Comparison of ENCODE assay signal across 18 mouse cellular contexts in genomic region chr13:118975008-118975407, GRCm38 (mm10).
DNase-seq lines count a peak whose midpoint lies in the region; TF ChIP-seq lines count a peak whose summit lies in the region.
"Had no signal": no experiment of that assay in that cellular context is flagged by ENCODE, and none has a peak within 500 bp of the region (broad histone marks: within the 10 kb centered on the region; RNA-seq: fewer than 3 reads in every experiment).

No protein-coding gene starts in this region.

- H3K27me3 ChIP-seq in CH12.LX (replicated peaks): no peaks in the 10 kb centered on the region
- H3K27me3 ChIP-seq: Patski had no signal

- no peaks in the 10 kb centered on the region for H3K9me3 ChIP-seq in CH12.LX (replicated peaks; ENCODE audit: low read length)
- H3K9me3 ChIP-seq: G1E had no signal

- peaks cover 0 to 5% of the 10 kb centered on the region in 2 experiments; a peak in 1 of 4 replicates for H3K4me1 ChIP-seq in CH12.LX (ENCODE audit: control insufficient read depth in 1 of 2, insufficient read depth in 2 of 2)

- DNase-seq in CH12.LX (ENCODE audit: extremely low read depth) (peak; percentile 24), adipocyte (ENCODE audit: low spot score) (peak; percentile 0)
- no peak for DNase-seq in embryo, embryonic 11 days
- DNase-seq in left cerebral cortex, postnatal 14 days (ENCODE audit: low spot score in 2 of 2): no peak
- DNase-seq: adrenal gland, adult 2 months; adrenal gland, adult 8-10 months; adrenal gland, postnatal 10 days; adrenal gland, postnatal 14 days; adrenal gland, postnatal 25 days; adrenal gland, postnatal 36 days; B cell, adult 2 months; cerebellum, adult 11 months; cerebellum, adult 11-12 months; cerebellum, adult 18-20 months; cerebellum, adult 2 months; cerebellum, adult 8-10 months had no signal

- in situ Hi-C loops in CH12.LX (cut with MboI; ENCODE audit: low pct_ligation_motif_present, low pct_unique_long_range_greater_than_20kb, low sequenced_read_pairs): no loop called here

- no peak for TF ChIP-seq CTCF in CH12.LX (conservative IDR thresholded peaks at IDR 0.05 in 1 of 2, IDR thresholded peaks at IDR 0.05 in 1 of 2; ENCODE audit: low read depth in 2 of 2, low read length in 2 of 2)

- no peak overlapping the region for H3K9ac ChIP-seq in CH12.LX (ENCODE audit: insufficient read depth, low read depth)

- H3K27ac ChIP-seq in CH12.LX (ENCODE audit: insufficient read depth, low read depth): no peak overlapping the region

- dilution Hi-C loops in CH12.LX (cut with MboI; ENCODE audit: extremely low pct_ligation_motif_present, extremely low pct_unique_long_range_greater_than_20kb, low sequenced_read_pairs): no loop called here

- no peak overlapping the region for H3K4me3 ChIP-seq in CH12.LX (replicated peaks in 1 of 3; ENCODE audit: low read depth in 2 of 3, low read length in 2 of 3, poor library complexity in 1 of 3)

- H3K4me2 ChIP-seq in CH12.LX (ENCODE audit: insufficient read depth, low read depth, poor library complexity, severe bottlenecking): no peak overlapping the region

- intact Hi-C loops in left cerebral cortex, postnatal 14 days (cut with DNase I): no loop called here

- no peaks in the 10 kb centered on the region for H3K79me2 ChIP-seq in CH12.LX (replicated peaks; ENCODE audit: control insufficient read depth, extremely low read depth, insufficient read depth, poor library complexity, severe bottlenecking)

- TF ChIP-seq POLR2A in CH12.LX (IDR thresholded peaks at IDR 0.05; ENCODE audit: low read depth, low read length): no peak

- TF ChIP-seq EP300 in CH12.LX (IDR thresholded peaks at IDR 0.05; ENCODE audit: low read length): peak; percentile 88

- H3K36me3 ChIP-seq in CH12.LX (replicated peaks in 1 of 2; ENCODE audit: control insufficient read depth in 1 of 2, insufficient read depth in 1 of 2, low read length in 1 of 2): no peaks in the 10 kb centered on the region
- H3K36me3 ChIP-seq: G1E had no signal

- no peak for TF ChIP-seq RAD21 in CH12.LX (IDR thresholded peaks at IDR 0.05; ENCODE audit: low read depth, low read length)

TF ChIP-seq in CH12.LX, 34 proteins besides CTCF, POLR2A, EP300 and RAD21:
- TF ChIP-seq JUN (IDR thresholded peaks at IDR 0.05; ENCODE audit: insufficient read depth, low read depth, low read length) (peak; percentile 88), IRF4 (IDR thresholded peaks at IDR 0.05; ENCODE audit: low read depth, low read length) (peak; percentile 81), ETS1 (conservative IDR thresholded peaks at IDR 0.05; ENCODE audit: low read depth, low read length) (peak; percentile 28; the same call in 1 of the 2 replicates), KAT2A (IDR thresholded peaks at IDR 0.05; ENCODE audit: insufficient replicate concordance, low read length) (no peak), SMC3 (IDR thresholded peaks at IDR 0.05; ENCODE audit: low read depth, low read length) (no peak)

Comparison
In these comparisons a context has a peak if more than half of its experiments do, and no peak if none do; other contexts are left out.
1. DNase-seq: peak in CH12.LX (single experiment) and adipocyte (single experiment); none in embryo, embryonic 11 days (single experiment) and left cerebral cortex, postnatal 14 days (0 of 2).